Mouse (Mus musculus): Measurements from ENCODE around the gene Mgll. TPM values are rescaled to one million over a fixed set of nuclear protein-coding genes. Genes with fewer than 3 reads are reported as not detected.
A peak's percentile ranks its signal among the peaks of the same experiment; 100 is the strongest.

The Mgll gene
- total RNA-seq, 1 experiment from 2014 or later = 164 TPM

DNA sequence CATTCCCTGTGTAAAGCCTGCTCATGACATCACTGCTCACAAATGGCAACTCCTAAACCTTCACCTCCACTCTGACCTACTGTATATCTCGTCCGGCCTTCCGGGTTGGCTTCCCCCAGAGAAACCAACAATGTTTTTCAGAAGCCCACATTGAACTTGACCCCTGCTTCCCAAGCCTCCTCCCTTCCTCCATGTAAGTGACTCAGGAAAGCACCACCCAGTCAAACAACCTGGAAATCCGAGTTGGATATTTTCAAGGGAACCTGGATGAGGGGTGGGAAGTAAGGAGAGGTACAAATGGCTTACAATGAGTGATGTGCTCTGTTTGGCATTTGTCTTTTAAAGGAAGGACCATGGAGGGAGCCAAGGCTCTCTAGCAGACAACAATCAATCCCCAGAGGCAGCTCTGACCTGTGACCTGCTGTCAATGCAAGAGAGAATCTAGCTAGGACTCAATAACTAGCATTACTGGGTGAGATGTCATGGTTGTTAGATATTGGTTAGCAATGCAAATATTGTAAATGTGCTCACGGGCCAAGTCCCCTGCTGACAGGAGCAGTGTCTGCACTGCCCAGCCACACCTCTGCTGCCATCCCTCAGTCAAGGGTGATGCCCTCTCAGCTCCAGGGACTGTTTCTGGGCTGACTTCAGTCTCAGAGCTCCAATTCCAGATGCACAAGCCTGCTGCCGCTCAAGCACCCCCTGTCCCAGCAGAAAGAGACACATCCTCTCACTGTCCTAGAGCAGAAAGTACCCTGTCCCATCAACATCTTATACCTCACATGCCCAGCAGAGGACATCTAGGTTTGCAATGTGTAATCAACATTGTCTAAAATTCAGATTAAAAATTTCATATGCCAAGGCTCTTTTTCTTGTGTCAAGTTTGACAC is 6.8 kb upstream of the Mgll start:
- DNase-seq = no peak

GRCm38 (mm10) chr6:88718033-88718725 is 6.0 kb upstream of the Mgll start:
- no peak for DNase-seq

GRCm38 (mm10) chr6:88721059-88721458 is 3.2 kb upstream of the Mgll start:
- no peak for DNase-seq

DNA sequence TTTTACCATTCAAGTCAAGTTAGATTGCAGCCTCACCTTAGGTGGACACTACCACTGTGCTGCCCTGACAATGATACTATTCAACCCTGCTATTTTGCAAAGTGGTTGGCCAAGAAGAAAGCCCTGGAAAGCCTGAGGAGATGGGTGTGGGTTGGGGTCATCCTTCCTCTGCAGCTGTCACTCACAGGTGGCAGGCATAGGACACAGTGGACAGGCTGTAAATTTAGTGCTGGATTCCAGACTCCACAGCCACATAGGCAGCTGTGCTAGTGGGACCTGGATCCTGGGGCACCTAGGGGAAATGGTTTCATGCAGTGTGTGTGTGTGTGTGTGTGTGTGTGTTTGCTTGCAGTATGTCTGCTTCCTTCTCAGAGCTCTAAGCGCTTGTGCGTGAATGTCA is 1.3 kb upstream of the Mgll start:
- no peak for DNase-seq

DNA sequence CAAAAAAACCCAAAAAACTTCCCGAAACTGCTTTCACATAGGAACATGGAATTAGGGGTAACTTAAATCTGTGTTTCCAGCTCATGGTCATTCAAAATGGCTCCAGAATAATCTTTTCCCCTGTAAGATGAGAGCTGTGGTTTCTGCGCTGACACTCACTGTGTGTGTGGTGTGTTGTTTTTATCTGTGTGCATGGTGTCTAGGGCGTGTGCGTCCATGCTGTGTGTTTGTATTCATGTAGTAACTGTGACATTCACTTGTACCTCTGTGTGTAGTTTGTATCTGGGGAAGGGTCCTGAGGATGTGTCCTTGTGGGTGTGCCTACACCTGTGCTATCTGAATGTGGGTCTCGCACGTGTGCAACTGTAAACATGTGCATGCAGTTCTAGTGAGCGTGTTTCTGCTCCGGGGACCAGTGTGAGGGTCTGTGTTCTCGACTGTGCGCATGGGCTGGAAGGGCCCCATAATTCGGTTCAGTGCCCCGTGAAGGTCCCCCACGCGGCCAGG is 353 bp upstream of the Mgll start:
- no peak for DNase-seq

DNA sequence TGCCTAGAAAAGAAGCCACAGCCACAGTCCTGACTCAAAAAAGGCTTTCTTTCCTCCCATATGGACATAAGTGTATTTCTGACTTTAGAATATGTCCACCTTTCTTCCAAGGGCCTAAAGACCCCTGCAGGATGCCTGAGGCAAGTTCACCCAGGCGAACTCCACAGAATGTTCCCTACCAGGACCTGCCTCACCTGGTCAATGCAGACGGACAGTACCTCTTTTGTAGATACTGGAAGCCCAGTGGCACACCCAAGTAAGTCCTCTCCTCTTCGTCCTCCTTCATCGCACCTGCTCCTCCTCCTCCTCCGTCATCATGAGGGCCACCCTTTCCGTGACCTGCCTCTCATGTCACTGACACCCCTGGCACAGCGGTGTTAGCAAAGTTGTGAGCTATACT is 1.4 kb downstream of the Mgll start:
- DNase-seq = no peak

DNA sequence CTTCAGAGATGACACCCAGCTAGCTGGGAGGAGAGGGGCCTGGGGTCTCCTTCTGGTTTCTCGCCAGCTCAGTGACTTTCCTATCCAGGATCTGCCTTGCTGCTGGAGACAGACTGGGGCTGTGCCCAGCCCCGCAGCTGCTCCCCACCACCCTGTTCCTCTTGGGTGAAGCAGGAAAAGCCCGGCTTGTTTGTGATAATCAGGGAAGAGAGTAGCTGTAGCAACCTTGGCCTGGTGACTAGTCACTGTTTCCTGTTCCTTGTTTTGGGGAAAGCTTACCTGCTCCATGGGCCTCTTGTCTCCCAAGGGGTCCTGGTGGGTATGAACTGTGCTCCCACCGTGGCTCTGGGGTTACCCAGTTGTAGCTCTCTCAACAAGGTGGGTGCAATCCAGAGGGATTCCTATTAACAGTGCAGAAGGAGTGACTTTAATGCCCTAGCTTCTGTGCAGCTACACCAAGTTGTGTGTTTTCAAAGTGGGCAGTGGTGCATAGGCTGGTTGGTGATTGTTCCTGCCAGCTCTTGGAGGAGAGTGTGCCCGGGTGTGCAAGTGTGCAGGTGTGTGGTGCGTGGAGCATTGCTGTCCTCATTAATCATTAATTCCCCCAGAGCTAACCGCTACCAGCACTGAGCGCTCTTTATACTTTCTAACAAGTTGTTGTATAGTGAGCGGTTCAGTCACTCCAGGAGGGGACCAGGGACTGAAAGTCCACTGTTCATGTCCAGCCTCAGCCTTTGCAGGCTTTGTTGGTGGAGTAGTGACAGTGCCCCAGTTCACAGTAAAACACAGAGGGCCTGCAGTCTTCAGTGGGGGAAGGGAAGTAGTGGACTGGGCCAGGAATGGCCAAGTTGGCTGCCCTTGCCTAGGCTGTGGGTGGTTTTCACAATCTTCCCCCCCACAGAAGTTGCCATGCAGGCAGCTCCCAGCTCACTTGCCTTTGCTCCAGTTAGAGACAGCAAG is 2.3 kb downstream of the Mgll start:
- no peak for DNase-seq

DNA sequence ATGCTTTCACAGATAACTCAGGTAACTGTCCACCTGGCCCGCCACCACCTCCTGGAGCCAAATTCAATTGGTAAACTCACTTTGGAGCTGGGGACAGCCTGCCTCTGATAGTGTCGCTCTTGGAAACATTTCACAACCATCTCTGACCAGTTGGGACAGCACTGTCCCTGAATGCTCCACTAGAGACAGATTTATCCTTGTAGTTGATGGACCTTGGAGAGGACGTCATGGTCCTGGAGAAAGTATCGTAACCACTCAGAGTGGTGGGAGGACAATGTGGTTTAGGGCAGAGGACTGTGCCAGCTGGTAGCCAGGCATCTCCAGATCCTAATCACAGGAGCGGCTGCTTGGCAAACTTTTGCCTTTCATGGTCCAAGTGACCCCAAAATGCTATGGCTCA is 3.3 kb downstream of the Mgll start:
- no peak for DNase-seq

- DNase-seq = no peak
Measured at GRCm38 (mm10) chr6:88728054-88728453, 3.8 kb downstream of the Mgll start.

DNA sequence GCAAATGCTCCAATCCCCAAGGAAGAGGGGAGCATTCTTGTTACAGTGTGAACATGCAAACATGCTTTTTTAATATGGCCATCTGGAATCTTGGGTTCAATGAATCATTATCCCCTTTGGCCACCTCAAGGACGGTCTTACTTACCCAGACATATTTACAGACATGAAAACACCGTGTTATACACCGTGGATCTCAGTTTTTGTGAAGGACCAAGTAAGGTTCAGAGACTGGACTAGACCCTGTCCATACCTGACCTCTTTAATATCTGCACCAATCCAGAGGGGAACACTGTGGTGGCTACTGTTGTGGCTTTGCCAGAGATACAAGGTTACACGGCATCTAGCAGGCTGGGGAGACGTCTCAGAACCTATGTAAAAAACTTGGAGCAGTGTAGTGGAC is 4.3 kb downstream of the Mgll start:
- DNase-seq = no peak

DNA sequence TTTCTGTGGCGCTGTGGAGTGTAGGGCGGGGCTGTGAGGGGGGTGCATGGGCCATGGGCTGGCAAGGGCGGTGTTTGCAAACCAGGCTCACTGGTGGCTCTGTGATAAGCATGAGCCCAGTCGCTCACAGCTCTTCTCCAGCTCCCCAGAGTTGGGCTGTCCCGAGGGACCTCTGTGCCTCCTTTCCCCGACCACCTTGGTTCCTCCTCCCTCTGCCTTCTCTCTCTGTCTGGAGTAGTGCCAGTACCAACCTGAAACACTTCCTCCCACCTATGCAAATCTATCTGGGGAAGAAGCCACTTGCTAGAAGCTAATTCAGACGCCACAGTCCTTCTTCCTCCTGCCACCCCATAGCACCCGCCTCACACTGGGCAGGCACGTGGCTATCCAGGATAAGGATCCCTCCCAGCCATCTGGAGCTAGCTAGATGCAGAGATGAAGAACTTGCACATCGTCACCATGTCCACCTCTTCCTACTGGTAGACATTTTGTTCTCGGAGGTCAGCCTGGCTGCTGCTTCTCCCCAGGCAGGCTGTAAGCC is 7.1 kb downstream of the Mgll start:
- DNase-seq = no peak

GRCm38 (mm10) chr6:88731991-88732390 is 7.8 kb downstream of the Mgll start:
- peak; percentile 75 for DNase-seq

GRCm38 (mm10) chr6:88732643-88733613 is 8.7 kb downstream of the Mgll start:
- DNase-seq = no peak

- no peak for DNase-seq
Measured at GRCm38 (mm10) chr6:88736337-88736736, 12.1 kb downstream of the Mgll start.

DNA sequence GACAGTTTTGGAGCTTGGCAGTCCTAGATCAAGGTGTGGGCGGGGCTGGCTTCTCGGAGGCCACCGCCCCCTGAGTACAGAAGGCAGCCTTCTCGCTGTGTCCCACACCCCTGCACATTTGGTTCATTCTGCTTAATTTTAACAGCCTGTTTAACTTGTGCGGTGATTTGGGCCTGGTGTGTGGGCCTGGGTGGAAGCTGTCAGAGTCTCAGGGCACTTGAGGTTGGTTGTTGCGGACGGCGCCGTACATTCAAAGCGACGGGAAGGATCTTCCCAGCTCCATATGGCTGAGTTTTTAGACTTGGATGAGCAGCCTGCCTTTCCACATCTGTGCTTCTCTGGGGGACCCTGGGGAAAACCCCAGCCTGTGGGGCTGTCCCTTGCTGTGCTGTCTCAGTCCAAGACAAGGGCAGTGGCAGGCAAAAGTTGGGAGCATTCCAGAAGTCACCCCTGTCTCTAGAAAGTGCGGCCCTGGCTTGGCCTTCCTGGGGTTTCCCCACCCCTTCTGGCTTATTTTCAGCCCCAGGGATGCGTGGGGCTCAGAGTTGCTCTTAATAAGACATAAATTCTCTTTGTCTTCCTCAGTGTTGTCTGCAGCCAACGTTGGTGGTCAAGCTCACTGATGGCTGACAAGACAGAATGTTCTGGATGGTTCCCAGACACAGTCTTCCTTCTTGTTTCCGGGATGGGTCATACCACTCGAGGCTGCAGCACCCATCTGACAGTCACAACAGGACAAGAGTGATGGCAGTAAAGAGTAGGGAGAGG is 12.7 kb downstream of the Mgll start:
- DNase-seq = no peak

GRCm38 (mm10) chr6:88737509-88737888 is 13.3 kb downstream of the Mgll start:
- no peak for DNase-seq

DNA sequence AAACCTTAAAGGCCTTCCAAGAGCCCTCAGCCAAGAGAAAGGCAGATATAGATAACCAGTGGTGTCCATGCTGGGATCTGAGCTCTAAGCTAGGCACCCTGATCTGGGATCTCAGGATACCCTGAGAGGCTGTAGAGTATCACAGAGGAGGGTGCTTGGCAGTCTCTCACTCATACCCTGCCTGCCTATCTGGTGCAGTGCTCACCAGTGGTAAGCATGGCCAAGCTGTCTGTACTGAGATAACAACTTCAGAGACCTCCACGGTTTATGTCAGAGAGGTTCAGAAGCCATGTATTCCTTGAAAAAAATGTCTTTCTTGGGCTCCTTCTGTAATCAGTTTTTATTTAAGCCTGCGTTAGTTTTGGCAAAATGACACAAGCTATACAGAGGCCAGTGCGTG is 16.8 kb downstream of the Mgll start:
- no peak for DNase-seq

DNA sequence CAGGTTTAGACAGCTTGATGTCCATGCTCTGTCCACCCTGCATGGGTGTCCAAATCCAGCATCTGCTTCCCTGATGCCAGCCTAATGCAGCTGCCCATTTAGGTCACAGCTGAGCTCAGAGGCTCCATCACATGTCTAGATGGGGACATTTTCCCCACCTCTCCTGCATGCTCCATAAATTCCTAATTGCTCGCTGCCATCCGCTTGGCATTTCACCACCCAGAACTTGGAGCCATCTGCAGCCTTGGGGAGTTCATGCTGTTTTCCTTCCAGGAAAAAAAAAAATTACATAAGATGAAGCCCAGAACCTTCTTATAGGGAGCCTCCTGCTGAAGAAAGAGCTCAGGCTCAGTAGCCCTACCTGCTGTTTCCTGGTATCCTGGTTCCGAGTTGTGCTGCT is 17.6 kb downstream of the Mgll start:
- no peak for DNase-seq

DNA sequence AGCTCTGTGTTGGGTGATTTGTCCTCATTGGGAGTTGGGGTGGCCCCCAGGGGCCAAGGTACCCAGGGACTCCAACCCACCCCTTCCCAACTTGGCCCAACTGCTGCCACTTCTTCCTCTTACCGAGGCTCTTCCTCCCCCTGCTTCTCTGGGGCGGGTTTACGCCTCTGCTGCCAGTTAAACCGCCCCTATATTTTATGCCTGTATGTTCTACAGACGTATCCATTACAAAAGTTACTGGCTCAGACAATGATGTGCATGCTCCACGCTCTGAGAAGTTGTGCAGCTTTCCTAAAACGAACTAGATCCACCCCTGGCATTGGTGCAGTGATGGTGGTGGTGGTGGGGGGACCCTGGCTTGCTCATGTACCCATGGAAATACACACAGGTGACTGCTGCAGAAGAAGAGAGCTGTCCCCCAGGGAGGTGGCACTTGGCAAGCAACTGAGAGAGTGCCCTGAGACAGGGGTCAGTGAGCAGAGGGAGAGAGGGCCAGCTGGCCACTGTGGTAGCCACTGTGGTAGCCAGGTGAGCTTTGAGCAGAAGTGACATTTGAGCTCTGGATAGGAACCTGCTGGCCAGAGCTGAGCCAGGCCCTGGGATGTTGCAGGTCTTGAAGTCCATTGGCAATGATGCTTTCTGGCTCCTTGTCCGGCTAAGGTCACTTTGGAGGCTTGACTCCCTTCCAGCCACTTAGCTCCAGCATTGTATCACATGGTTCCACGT is 18.2 kb downstream of the Mgll start:
- no peak for DNase-seq
